Mouse (Mus musculus): ENCODE data around the gene Fam57b. TPM values are rescaled to one million over a fixed set of nuclear protein-coding genes. Genes with fewer than 3 reads are reported as not detected.

Fam57b gene
- not detected for total RNA-seq (2023)

GRCm38 (mm10) chr7:126797411-126798126 is at the start of gene Fam57b:
TSS of gene Fam57b (plus strand) at chr7:126797668.

GRCm38 (mm10) chr7:126759050-126759671 is 38.3 kb upstream of the Fam57b start, which contains the start of gene Mapk3:
TSS of gene Mapk3 (plus strand) at chr7:126759601.

DNA sequence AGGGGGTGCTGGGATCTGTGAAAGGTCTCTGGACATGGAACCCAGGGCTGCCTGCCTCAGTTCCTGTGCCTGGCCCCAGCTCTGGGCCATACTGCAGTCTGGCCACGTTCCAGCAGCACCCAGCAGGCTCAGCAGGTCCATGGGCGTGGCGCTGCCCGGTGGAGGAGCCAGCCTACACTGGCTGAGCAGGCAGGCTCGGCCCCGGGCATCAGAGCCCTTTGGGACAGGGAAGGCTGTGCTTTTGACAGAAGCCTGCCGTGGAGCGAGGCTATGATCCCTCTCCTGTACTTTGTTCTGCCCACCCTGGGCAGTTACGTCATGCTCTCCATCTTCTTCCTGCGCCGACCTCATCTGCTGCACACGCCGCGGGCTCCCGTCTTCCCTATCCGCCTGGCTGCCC is 31.3 kb upstream of the Fam57b start, which contains the start of gene Gdpd3:
TSS of gene Gdpd3 (plus strand) at position 134 of the 400 bp plus-strand sequence.

GRCm38 (mm10) chr7:126776598-126777057 is 20.8 kb upstream of the Fam57b start, which contains the start of gene Ypel3:
TSS of gene Ypel3 (plus strand) at chr7:126776955.

GRCm38 (mm10) chr7:126780971-126781635 is 16.4 kb upstream of the Fam57b start, which contains the start of gene Tbx6:
TSS of gene Tbx6 (plus strand) at chr7:126781483.

GRCm38 (mm10) chr7:126791851-126792720 is 5.4 kb upstream of the Fam57b start, which contains the start of gene Ppp4c:
TSS of gene Ppp4c (minus strand) at chr7:126792496.

DNA sequence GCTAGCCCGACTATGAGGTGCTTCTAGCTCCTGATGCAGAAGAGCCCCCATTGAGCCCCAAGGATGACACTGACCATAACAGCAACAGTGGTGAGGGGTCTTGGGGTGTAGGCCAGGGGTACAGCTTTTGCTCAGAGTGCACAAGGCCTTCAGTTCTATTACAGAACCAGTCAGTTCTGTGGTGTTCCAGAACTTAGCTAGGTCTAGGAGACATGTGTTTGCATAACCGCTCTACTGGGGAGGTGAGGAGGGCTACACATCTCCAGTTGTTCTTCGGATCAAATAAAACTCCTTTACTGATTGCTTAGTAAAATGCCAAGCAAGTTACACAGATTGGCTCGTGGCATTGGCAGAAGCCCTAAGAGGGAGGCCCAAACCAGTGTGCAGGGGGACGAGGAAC is 34.1 kb downstream of the Fam57b start, which contains the start of gene 4930451I11Rik:
TSS of gene 4930451I11Rik (minus strand) at position 101 of the 400 bp plus-strand sequence.

GRCm38 (mm10) chr7:126847116-126847420 is 49.6 kb downstream of the Fam57b start, which contains the start of gene Doc2a:
TSS of gene Doc2a (plus strand) at chr7:126847416.

DNA sequence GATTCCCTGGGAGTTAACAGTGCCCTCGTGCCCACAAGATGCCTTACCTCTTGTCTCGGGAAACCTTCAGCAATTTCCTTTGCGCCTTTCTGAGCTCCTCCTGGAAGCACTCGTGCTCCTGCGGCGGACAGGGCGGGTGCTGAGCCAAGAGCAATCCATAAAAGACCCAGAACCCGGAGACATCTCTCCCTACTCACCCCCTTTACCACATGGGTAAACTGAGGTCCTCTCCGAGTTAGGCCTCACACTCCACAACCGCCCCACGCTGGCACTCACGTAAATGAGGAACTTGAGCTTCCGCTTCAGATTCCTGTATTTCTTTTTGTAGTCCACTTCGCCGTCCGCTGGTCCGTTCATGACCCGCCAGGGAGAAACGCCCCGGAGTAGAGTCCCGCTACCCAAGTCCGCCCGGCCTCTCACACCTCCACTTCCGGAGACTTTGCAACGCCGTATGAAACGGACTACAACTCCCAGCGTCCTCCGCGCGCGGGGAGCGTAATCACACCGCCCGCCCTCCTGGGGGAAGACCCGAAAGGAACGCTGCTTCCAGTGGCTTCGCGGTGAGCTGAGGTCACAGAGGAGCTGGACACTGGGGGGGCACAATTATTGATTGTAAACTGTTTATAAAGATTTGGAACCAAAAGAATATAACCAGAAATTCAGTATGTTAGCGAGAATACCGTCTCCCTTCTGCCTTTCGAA is 64.1 kb downstream of the Fam57b start, which contains the start of gene Hirip3:
TSS of gene Hirip3 (plus strand) at position 544 of the 702 bp plus-strand sequence.

GRCm38 (mm10) chr7:126862147-126862784 is 64.8 kb downstream of the Fam57b start, which contains the start of gene Ino80e:
TSS of gene Ino80e (minus strand) at chr7:126862377.

Other genes starting within 250 kb of the Fam57b start
- 100 to 1,000 TPM; 123 to 127 TPM for gene Eif3c, start 231.3 kb upstream of the Fam57b start, total RNA-seq (2023)
- 100 to 1,000 TPM; 108 to 125 TPM for gene Apobr, start 212.7 kb upstream of the Fam57b start, total RNA-seq (2023)
- gene Cln3, start 211.9 kb upstream of the Fam57b start, total RNA-seq (2023) = 100 to 1,000 TPM; 241 to 250 TPM
- gene Il27, start 202.7 kb upstream of the Fam57b start, total RNA-seq (2023) = 10 to 100 TPM; 10.8 to 13.3 TPM
- 10 to 100 TPM; 83.7 to 95.7 TPM for gene Nupr1, start 166.8 kb upstream of the Fam57b start, total RNA-seq (2023)
- 10 to 100 TPM; 31.8 to 41.5 TPM for gene Sgf29, start 148.4 kb upstream of the Fam57b start, total RNA-seq (2023)
- 1 to 10 TPM; 5.7 to 6.0 TPM for gene Sult1a1, start 121.2 kb upstream of the Fam57b start, total RNA-seq (2023)
- gene Bola2, start 102.3 kb upstream of the Fam57b start, total RNA-seq (2023) = 100 to 1,000 TPM; 104 to 129 TPM
- gene Slx1b, start 101.9 kb upstream of the Fam57b start, total RNA-seq (2023) = 10 to 100 TPM; 12.0 to 12.3 TPM
- gene Coro1a, start 89.9 kb upstream of the Fam57b start, total RNA-seq (2023) = 1,000 to 10,000 TPM; 1,489 to 1,521 TPM
- 100 to 1,000 TPM; 148 to 156 TPM for gene Mapk3, start 38.1 kb upstream of the Fam57b start, total RNA-seq (2023)
- 10 to 100 TPM; 22.0 to 22.2 TPM for gene Gdpd3, start 31.3 kb upstream of the Fam57b start, total RNA-seq (2023)
- 100 to 1,000 TPM; 256 to 258 TPM for gene Ypel3, start 20.7 kb upstream of the Fam57b start, total RNA-seq (2023)
- 1 to 10 TPM; 6.9 to 8.2 TPM for gene Tbx6, start 16.2 kb upstream of the Fam57b start, total RNA-seq (2023)
- gene Ppp4c, start 5.2 kb upstream of the Fam57b start, total RNA-seq (2023) = 100 to 1,000 TPM; 218 to 242 TPM
- not detected for gene 4930451I11Rik, start 34.0 kb downstream of the Fam57b start, total RNA-seq (2023)
- gene Doc2a, start 49.7 kb downstream of the Fam57b start, total RNA-seq (2023) = not detected
- 10 to 100 TPM in 1 of 2 experiments, 1 to 10 TPM in 1; 5.0 to 14.0 TPM for gene Hirip3, start 64.3 kb downstream of the Fam57b start, total RNA-seq (2023)
- gene Ino80e, start 64.7 kb downstream of the Fam57b start, total RNA-seq (2023) = 10 to 100 TPM; 52.2 to 66.3 TPM
- 10 to 100 TPM; 71.6 to 71.9 TPM for gene Taok2, start 87.0 kb downstream of the Fam57b start, total RNA-seq (2023)
- 10 to 100 TPM; 63.5 to 71.0 TPM for gene Tmem219, start 125.2 kb downstream of the Fam57b start, total RNA-seq (2023)
- gene Kctd13, start 131.2 kb downstream of the Fam57b start, total RNA-seq (2023) = 10 to 100 TPM; 31.5 to 32.7 TPM
- not detected for gene Asphd1, start 151.9 kb downstream of the Fam57b start, total RNA-seq (2023)
- 1 to 10 TPM; 2.2 to 4.1 TPM for gene Sez6l2, start 152.9 kb downstream of the Fam57b start, total RNA-seq (2023)
- 10 to 100 TPM; 84.1 to 92.1 TPM for gene Cdipt, start 178.2 kb downstream of the Fam57b start, total RNA-seq (2023)
- gene Cdiptos, start 178.4 kb downstream of the Fam57b start, total RNA-seq (2023) = 1 to 10 TPM; 3.5 to 3.7 TPM
- 100 to 1,000 TPM; 116 to 123 TPM for gene Mvp, start 217.0 kb downstream of the Fam57b start, total RNA-seq (2023)
- 1 to 10 TPM in 1 of 2 experiments, not detected in 1; 9.0 TPM for gene Pagr1b, start 218.8 kb downstream of the Fam57b start, total RNA-seq (2023)
- 10 to 100 TPM in 1 of 2 experiments, 1 to 10 TPM in 1; 2.2 to 14.5 TPM for gene Pagr1a, start 219.7 kb downstream of the Fam57b start, total RNA-seq (2023)
- 10 to 100 TPM; 29.0 to 34.8 TPM for gene Gm42742, start 223.4 kb downstream of the Fam57b start, total RNA-seq (2023)
- gene Prrt2, start 223.5 kb downstream of the Fam57b start, total RNA-seq (2023) = 1 to 10 TPM; 1.3 TPM
- 100 to 1,000 TPM; 166 to 172 TPM for gene Maz, start 229.4 kb downstream of the Fam57b start, total RNA-seq (2023)
- gene Kif22, start 244.8 kb downstream of the Fam57b start, total RNA-seq (2023) = 1 to 10 TPM; 1.7 to 2.3 TPM

Data from monocyte, adult 59 days (primary cell).